Mouse (Mus musculus) activated CD4-positive, CD25-positive, alpha-beta regulatory T cell, adult 4 months (primary cell): ENCODE data around the gene Tmem88b. TPM values are rescaled to one million over a fixed set of nuclear protein-coding genes. Genes with fewer than 3 reads are reported as not detected.

Experiments used
- polyA plus RNA-seq, 2 experiments: library from polyadenylated mRNA; unstranded; fragments of 100-300 nt; shearing (Covaris generic); gene quantifications; one replicate each; pipeline ENCODE4 v1.2.1; 2017

The Tmem88b gene
- polyA plus RNA-seq, 2 experiments from 2014 or later: 0.16 TPM; not detected in 1

Other genes starting within 250 kb of the Tmem88b start
- gene Nadk, start 223.5 kb downstream of the Tmem88b start, polyA plus RNA-seq: 10 to 100 TPM; 42.7 to 49.1 TPM
- gene Slc35e2, start 184.5 kb downstream of the Tmem88b start, polyA plus RNA-seq: 1 to 10 TPM; 6.2 to 8.3 TPM
- gene Cdk11b, start 161.0 kb downstream of the Tmem88b start, polyA plus RNA-seq: 10 to 100 TPM; 74.7 to 99.8 TPM
- gene Gm10563, start 140.5 kb downstream of the Tmem88b start, polyA plus RNA-seq: not detected
- gene Mmp23, start 132.5 kb downstream of the Tmem88b start, polyA plus RNA-seq: not detected
- 1 to 10 TPM; 2.2 to 6.4 TPM for gene Mib2, start 116.7 kb downstream of the Tmem88b start, polyA plus RNA-seq
- gene Fndc10, start 91.5 kb downstream of the Tmem88b start, polyA plus RNA-seq: 1 to 10 TPM; 1.2 to 1.9 TPM
- 100 to 1,000 TPM; 158 to 181 TPM for gene Ssu72, start 81.1 kb downstream of the Tmem88b start, polyA plus RNA-seq
- gene Tmem240, start 51.1 kb downstream of the Tmem88b start, polyA plus RNA-seq: under 1 TPM in 1 of 2 experiments, not detected in 1; 0.22 TPM
- 10 to 100 TPM; 16.3 to 21.0 TPM for gene Atad3a, start 24.8 kb downstream of the Tmem88b start, polyA plus RNA-seq
- gene Vwa1, start 11.2 kb downstream of the Tmem88b start, polyA plus RNA-seq: under 1 TPM in 1 of 2 experiments, not detected in 1; 0.09 TPM
- gene Ankrd65, start 4.6 kb upstream of the Tmem88b start, polyA plus RNA-seq: not detected
- gene Mrpl20, start 17.0 kb upstream of the Tmem88b start, polyA plus RNA-seq: 100 to 1,000 TPM; 160 to 164 TPM
- 100 to 1,000 TPM; 115 to 122 TPM for gene Ccnl2, start 26.6 kb upstream of the Tmem88b start, polyA plus RNA-seq
- 100 to 1,000 TPM; 216 TPM for gene Aurkaip1, start 45.4 kb upstream of the Tmem88b start, polyA plus RNA-seq
- gene Mxra8, start 53.8 kb upstream of the Tmem88b start, polyA plus RNA-seq: 1 to 10 TPM; 4.1 to 9.9 TPM
- 1 to 10 TPM; 2.1 to 2.7 TPM for gene Dvl1, start 61.5 kb upstream of the Tmem88b start, polyA plus RNA-seq
- gene Tas1r3, start 77.5 kb upstream of the Tmem88b start, polyA plus RNA-seq: under 1 TPM; 0.16 to 0.25 TPM
- gene Cptp, start 83.6 kb upstream of the Tmem88b start, polyA plus RNA-seq: 10 to 100 TPM; 17.7 to 18.0 TPM
- 10 to 100 TPM; 82.2 to 87.0 TPM for gene Ints11, start 83.7 kb upstream of the Tmem88b start, polyA plus RNA-seq
- 10 to 100 TPM; 12.6 to 25.3 TPM for gene Pusl1, start 105.9 kb upstream of the Tmem88b start, polyA plus RNA-seq
- gene Acap3, start 105.9 kb upstream of the Tmem88b start, polyA plus RNA-seq: 1 to 10 TPM; 4.9 to 6.5 TPM
- 10 to 100 TPM; 32.1 to 39.5 TPM for gene Ube2j2, start 158.0 kb upstream of the Tmem88b start, polyA plus RNA-seq
- 1 to 10 TPM; 2.5 to 5.7 TPM for gene C1qtnf12, start 176.4 kb upstream of the Tmem88b start, polyA plus RNA-seq
- gene B3galt6, start 206.8 kb upstream of the Tmem88b start, polyA plus RNA-seq: under 1 TPM; 0.90 to 0.95 TPM
- gene Sdf4, start 207.0 kb upstream of the Tmem88b start, polyA plus RNA-seq: 100 to 1,000 TPM; 464 to 478 TPM
- 100 to 1,000 TPM; 802 to 961 TPM for gene Tnfrsf4, start 228.0 kb upstream of the Tmem88b start, polyA plus RNA-seq
- 100 to 1,000 TPM; 770 to 845 TPM for gene Tnfrsf18, start 240.3 kb upstream of the Tmem88b start, polyA plus RNA-seq